Mouse (Mus musculus) layer of hippocampus, adult 8-10 months (tissue): ENCODE results near the gene Tgm1. TPM values are rescaled to one million over a fixed set of nuclear protein-coding genes. Genes with fewer than 3 reads are reported as not detected.

Source experiments
- DNase-seq, 2 experiments: peaks; one replicate each; pipeline ENCODE4 v3.0.0; 2022; ENCODE audit warnings: low spot score in 2 of 2
- total RNA-seq, 4 experiments: library from RNA; stranded (reverse); gene quantifications; 2 replicates each; pipeline ENCODE4 v1.2.4; 2022

The Tgm1 gene
- total RNA-seq, 4 experiments from 2014 or later: 5.4 to 8.2 TPM; not detected in 2

GRCm38 (mm10) chr14:55724411-55724871, 10.7 kb upstream of the Tgm1 start:
- no peak for DNase-seq

DNA sequence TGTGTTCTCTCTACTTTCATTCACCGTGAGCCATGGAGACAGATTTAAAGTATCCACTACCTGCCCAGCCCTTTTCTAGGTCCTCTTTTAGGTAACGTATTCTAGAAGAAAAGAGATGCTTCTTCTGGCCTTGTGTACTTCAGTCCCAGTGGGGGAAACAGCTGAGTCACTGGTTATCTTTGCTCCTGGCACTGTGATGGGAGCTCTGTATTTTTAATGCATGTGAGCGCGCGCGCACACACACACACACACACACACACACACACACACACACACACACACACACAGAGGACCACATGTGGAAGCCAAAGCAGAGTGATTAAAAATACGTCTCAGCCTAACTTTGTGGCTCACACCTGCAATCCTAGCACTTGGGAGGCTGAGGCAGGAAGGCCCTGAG, 9.7 kb upstream of the Tgm1 start:
- no peak for DNase-seq

- no peak for DNase-seq
Measured at GRCm38 (mm10) chr14:55722438-55722945, 8.8 kb upstream of the Tgm1 start.

- peak; percentile 88 to 93 for DNase-seq
Measured at GRCm38 (mm10) chr14:55721700-55722437, 8.1 kb upstream of the Tgm1 start, which contains the start of gene Rabggta. Gene Rabggta, minus strand, starts transcription at chr14:55722263.

DNA sequence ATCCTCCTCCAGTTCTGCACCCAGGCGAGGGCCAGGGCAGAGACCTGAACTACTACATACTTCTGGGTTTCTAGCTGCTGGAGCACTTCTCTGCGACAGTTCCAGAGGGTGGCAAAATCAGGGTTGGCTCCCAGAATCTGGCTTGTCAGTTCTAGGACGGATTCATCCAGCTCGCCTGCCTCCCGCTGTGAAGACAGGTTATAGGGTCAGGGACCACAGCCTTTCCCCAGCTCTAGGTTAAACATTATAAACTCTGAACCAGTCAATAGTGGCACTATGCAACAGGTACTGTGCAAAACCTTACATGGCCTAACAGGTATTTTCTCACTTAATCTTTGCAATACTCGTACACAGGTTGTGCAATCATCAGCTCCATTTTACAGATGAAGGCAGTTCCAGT, 7.3 kb upstream of the Tgm1 start:
- no peak for DNase-seq

GRCm38 (mm10) chr14:55720666-55721065, 6.9 kb upstream of the Tgm1 start:
- DNase-seq: no peak

GRCm38 (mm10) chr14:55719737-55720136, 6.0 kb upstream of the Tgm1 start:
- DNase-seq: no peak

DNA sequence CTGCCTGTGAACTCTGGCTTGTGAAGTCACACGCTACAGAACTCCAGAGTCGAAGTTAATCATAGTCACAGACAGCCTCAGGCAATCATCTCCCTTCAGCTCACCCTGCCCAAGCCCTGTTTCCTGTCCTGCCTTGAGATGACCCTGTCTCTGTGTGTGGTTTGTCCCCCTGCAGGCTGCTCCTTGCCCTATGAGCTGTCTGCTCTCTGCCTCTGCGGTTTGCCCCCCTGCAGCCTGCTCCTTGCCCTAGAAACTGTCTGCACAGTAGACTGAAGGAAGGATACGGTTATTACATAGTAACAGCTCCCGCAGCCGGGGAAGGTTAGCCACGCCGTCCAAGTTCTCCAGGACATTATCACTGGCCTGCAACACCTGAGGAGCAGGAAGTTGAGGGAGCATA, 3.2 kb upstream of the Tgm1 start:
- no peak for DNase-seq

DNA sequence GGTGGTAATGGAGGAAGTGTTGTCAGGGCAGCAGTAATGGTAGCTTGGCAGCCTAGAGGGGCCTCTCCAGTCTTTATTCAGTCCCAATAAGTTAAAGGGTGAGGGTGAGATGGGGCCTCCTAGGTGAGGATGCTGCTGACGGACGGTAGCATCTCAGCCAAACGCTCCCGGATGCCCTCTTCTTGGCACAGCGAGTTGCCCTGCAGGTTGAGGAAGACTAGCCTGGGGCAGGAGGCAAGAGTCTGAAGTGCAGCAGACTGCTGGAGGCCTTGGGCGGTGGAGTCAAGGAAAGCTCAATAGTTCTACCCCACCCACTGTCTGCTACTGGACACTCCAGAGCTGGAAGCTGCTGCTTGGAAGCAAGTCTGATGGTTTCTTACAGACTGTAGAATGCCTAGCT, 2.5 kb upstream of the Tgm1 start:
- DNase-seq: no peak

- no peak for DNase-seq
Measured at GRCm38 (mm10) chr14:55714893-55715292, 1.2 kb upstream of the Tgm1 start.

DNA sequence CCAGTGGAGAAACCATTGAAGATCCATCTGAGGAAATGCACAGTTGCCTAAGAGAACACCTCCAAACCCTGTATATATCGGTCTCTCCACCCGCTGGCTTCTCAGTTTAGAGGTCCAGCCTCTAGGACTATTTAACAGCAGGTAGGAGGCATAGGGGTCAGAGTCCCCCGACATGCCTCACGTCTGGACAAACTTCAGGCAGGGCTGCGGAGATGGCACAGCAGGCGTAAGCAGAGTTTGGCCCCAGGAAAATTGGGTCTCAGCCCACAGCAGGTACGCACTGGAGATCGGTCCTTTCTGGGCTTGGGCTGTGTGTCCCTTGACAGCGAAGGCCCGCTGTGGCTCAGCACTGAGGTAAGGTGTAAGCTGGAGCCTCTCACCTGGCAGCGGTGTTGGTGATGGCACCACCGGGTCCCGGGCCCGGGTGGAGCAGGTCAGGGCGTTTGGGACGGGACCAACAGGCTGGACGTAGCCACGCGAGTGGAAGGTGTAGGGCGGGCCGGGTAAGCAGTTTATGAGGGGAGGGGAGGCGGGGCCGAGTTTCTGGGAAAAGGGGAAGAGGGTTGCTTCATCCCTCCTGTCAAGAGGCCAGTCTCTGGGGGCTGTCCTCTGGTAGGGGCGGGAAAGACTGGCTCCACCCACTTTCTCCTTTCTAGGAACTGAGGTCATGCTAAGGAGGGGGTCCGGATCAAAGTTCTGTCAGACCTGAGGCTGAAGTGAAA, 558 bp downstream of the Tgm1 start:
- DNase-seq: no peak

DNA sequence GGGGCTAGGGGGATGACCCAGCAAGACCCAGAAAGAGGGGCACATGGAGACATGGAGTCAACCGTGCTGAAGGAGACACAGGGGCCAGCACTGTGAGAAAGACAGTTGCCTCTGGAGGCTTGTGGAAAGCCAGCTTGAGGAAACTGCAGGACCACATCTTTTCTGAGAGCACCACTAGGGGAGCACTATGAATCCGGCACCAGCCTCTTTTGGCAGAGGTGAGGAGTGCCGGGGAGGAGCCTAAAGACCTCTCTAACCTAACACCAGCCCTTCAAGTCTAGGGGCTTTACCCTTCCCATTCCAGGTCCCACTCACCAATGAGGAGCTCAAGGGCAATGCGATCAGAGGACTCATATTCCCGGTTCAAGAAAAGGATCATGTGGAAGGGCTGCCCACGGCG, 1.9 kb downstream of the Tgm1 start:
- no peak for DNase-seq

- DNase-seq: no peak
Measured at GRCm38 (mm10) chr14:55709509-55709908, 4.2 kb downstream of the Tgm1 start.

GRCm38 (mm10) chr14:55707397-55707796, 6.3 kb downstream of the Tgm1 start:
- no peak for DNase-seq

DNA sequence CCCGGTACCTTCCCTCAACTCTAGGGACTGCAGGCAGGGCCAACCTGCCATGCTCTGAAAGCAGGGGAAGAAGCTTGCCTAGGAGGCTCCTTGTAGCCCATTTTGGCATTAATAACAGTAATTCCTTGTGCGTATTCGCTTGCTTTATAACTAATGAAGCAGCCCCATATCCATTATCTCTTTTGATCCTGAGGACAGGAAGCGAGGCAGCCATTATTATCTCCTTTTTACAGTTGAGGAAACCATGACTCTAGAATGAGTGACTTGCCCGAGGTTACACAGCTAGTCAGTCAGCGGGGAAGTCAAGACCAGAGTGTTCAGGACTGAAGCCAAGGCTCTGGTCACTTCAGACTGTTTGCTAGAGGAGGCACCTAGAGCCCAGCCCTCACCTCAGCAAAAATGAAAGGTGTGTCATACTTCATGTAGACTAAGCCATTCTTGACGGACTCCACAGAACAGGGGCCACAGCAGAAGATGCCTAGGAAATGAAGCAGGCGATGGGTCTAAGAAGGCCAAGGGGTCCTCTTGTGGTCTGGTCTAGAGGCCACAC, 7.6 kb downstream of the Tgm1 start:
- no peak for DNase-seq

DNA sequence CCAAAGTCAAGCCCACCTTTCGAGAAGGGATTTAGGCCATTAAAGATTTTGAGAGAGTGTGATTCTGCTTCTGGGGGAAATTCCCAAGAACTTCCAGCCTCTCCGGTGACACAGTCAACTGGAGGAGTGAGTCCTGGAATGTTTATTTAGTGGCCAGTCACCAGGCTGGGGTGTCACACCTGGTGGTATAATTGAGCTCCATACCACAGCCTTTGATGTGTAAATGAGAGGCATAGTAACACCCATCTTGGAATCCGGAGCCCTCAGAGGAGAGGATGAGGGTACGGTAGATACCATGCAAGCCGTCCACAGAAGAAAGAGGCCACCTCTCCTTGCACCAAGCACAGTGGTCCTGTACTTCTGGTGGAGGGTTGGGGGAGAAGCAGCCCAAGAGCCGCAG, 11.0 kb downstream of the Tgm1 start:
- DNase-seq: no peak

DNA sequence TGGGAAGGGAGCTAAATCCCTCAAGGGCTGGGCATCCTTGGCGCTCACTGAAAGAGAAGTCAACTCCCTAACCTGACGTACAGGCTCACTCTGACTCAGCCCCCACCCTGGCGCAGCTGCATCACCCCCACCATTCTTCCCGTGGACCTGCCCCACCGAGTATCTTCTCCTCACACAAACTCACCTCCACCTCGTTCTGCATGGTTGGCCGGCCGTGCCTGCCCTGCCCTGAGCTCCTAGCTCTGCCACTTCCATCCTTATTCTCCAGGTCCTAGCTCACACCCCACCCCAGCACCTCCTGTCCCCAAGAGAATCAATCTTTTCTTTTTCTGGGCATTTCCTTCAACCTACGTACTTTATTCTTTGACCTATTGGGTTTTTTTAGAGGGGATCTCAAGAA, 12.6 kb downstream of the Tgm1 start:
- DNase-seq: no peak

- no peak for DNase-seq
Measured at GRCm38 (mm10) chr14:55697226-55697625, 16.5 kb downstream of the Tgm1 start.

DNA sequence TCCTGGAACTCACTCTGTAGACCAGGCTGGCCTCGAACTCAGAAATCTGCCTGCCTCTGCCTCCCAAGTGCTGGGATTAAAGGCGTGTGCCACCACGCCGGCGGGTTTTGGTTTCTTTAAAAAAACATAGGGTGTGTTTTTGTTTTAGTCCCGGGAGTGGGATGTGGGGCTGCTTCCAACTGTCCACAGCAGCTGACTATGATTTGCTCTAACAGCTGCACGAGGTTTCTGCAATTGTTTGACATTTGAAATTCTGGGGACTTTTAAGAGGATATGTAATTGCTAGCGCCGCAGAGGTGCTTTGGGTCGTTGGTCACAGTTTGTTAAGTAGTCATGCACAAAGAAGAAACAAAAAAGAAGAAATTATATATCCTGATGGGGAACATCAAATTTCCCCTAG, 24.3 kb downstream of the Tgm1 start:
- no peak for DNase-seq

- no peak for DNase-seq
Measured at GRCm38 (mm10) chr14:55682118-55682493, 31.6 kb downstream of the Tgm1 start.

DNA sequence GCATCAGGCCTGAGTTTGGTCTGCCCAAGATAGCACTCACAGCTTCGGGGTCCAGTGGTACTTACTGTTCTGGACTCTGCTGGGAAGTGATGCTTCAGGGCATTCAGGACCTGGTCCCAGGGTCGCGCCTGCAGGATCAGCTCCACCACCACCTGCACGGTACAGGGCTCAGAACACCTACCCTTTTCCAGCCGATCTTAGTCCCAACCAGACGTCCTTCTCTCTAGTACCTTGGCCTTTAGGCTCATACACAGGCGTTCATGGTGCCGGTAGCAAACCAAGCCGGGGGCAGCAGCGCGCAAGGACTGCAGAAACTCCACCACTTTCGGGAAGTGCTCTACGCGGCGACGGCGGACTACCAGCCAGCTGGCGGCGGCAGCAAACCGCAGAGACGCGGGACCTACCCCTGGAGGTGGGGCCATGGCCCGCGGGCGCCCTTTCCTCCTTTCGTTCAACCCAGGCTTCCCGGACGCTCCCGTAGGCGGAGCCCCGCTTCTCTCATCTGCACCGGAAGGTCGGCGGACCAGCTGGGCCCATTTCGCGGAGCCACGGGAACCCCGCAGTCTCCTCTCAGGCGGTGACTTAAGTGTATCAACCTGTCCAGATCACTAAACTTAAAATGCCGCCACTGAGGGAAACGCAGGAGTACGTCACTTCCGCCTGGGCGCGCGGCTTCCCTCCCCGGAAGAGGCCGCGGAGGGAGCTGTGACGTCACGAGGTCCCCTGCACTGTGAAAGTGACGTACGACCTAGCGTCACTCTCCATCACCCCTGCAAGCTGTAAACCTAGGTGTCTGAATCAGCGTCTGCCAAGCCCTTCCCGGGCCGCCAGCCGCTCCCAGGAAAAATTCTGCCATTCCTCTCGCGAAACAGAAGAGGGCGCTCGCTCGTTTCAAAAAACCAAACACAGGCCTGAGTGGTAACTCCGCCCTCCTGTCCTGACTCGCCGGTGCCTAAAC, 32.3 kb downstream of the Tgm1 start, which contains the start of gene Tinf2:
Gene Tinf2 (minus strand): TSS at position 661 of the 958 bp plus-strand sequence.
- DNase-seq: peak; percentile 95 to 96
